Mouse (Mus musculus): Measurements from ENCODE around the gene Gimd1. TPM values are rescaled to one million over a fixed set of nuclear protein-coding genes. Genes with fewer than 3 reads are reported as not detected.

Gene Gimd1
- not detected in 2 replicates for polyA plus RNA-seq (2016; fragmentation: Nextera tagmentation; extraction: Ambion mirVana)

DNA sequence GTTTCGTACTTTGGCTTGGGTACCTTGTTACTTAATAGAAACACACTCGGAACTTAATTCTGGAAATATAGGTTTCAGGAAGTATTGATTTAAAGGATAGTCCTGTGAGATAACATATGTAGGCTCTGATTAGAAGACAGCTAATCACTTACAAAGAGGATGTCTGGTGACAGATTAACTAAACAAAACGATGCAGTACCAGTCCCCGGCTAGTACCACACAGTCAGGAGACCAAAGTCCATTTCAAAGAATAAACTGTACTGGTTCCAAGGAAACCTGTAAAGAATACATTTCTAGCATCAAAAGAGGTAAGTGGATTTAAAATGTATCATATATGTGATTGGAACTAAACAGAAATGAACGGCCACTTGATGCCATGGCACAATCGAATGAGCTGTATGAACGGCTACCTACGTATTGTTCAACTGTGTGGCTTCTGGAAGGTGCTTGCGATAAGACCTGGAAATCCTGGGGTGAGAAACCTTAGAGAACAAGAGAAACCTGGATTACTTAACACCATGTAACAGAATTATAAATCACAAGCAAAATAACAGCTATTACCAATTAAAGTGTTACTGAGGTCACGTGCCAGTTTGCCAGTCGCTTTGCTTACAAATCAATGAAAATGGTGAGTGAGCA is at the start of gene Gimd1:
Gene Gimd1 (plus strand): TSS at position 220 of the 639 bp plus-strand sequence.
- Histone ChIP-seq H3K27me3 (no peaks in the 10 kb centered on the region), H3K36me3 (no peaks in the 10 kb centered on the region), H3K9me3 (no peaks in the 10 kb centered on the region), H3K4me1 (no peaks in the 10 kb centered on the region), H3K27ac (no peak within 1 kb of the TSS), H3K4me2 (replicated peaks) (no peak within 1 kb of the TSS), H3K9ac (no peak within 1 kb of the TSS), H3K4me3 (no peak within 1 kb of the TSS)
- no peak for ATAC-seq (ENCODE audit: insufficient number of reproducible peaks, insufficient read depth, low FRiP score, low TSS enrichment)
- WGBS, result 89% methylated on average over 11 of the region's 11 CpGs

GRCm38 (mm10) chr3:132581198-132581597 is 48.4 kb upstream of the Gimd1 start:
- no peak for ATAC-seq (ENCODE audit: insufficient number of reproducible peaks, insufficient read depth, low FRiP score, low TSS enrichment)
- H3K4me1 ChIP-seq, result no peaks in the 10 kb centered on the region
- H3K36me3 ChIP-seq, result no peaks in the 10 kb centered on the region
- H3K4me2 ChIP-seq (replicated peaks), result no peak overlapping the region
- no peaks in the 10 kb centered on the region for H3K27me3 ChIP-seq
- 79% methylated on average over 3 of the region's 3 CpGs for WGBS
- H3K27ac ChIP-seq, result no peak overlapping the region
- no peaks in the 10 kb centered on the region for H3K9me3 ChIP-seq
- H3K9ac ChIP-seq, result no peak overlapping the region
- H3K4me3 ChIP-seq, result no peak overlapping the region

GRCm38 (mm10) chr3:132582339-132582738 is 47.3 kb upstream of the Gimd1 start:
- ATAC-seq (ENCODE audit: insufficient number of reproducible peaks, insufficient read depth, low FRiP score, low TSS enrichment), result no peak
- no peaks in the 10 kb centered on the region for H3K9me3 ChIP-seq
- no peak overlapping the region for H3K4me3 ChIP-seq
- WGBS, result 47% methylated on average over 4 of the region's 4 CpGs
- no peaks in the 10 kb centered on the region for H3K27me3 ChIP-seq
- H3K4me1 ChIP-seq, result no peaks in the 10 kb centered on the region
- no peak overlapping the region for H3K9ac ChIP-seq
- H3K27ac ChIP-seq, result no peak overlapping the region
- H3K36me3 ChIP-seq, result no peaks in the 10 kb centered on the region
- H3K4me2 ChIP-seq (replicated peaks), result no peak overlapping the region

GRCm38 (mm10) chr3:132585122-132585972 is 44.3 kb upstream of the Gimd1 start:
- H3K27me3 ChIP-seq, result no peaks in the 10 kb centered on the region
- 44% methylated on average over 8 of the region's 8 CpGs for WGBS
- H3K27ac ChIP-seq, result no peak overlapping the region
- H3K4me2 ChIP-seq (replicated peaks), result no peak overlapping the region
- ATAC-seq (ENCODE audit: insufficient number of reproducible peaks, insufficient read depth, low FRiP score, low TSS enrichment), result no peak
- H3K36me3 ChIP-seq, result no peaks in the 10 kb centered on the region
- no peaks in the 10 kb centered on the region for H3K9me3 ChIP-seq
- H3K4me1 ChIP-seq, result no peaks in the 10 kb centered on the region
- H3K9ac ChIP-seq, result no peak overlapping the region
- H3K4me3 ChIP-seq, result no peak overlapping the region

GRCm38 (mm10) chr3:132588146-132588545 is 41.5 kb upstream of the Gimd1 start:
- H3K4me1 ChIP-seq, result no peaks in the 10 kb centered on the region
- no peak overlapping the region for H3K4me3 ChIP-seq
- 68% methylated on average over 1 of the region's 1 CpGs for WGBS
- H3K4me2 ChIP-seq (replicated peaks), result no peak overlapping the region
- H3K36me3 ChIP-seq, result no peaks in the 10 kb centered on the region
- no peak for ATAC-seq (ENCODE audit: insufficient number of reproducible peaks, insufficient read depth, low FRiP score, low TSS enrichment)
- no peaks in the 10 kb centered on the region for H3K27me3 ChIP-seq
- H3K9ac ChIP-seq, result no peak overlapping the region
- H3K9me3 ChIP-seq, result no peaks in the 10 kb centered on the region
- H3K27ac ChIP-seq, result no peak overlapping the region

GRCm38 (mm10) chr3:132590010-132590409 is 39.6 kb upstream of the Gimd1 start:
- WGBS, result 59% methylated on average over 3 of the region's 3 CpGs
- no peaks in the 10 kb centered on the region for H3K36me3 ChIP-seq
- H3K4me1 ChIP-seq, result no peaks in the 10 kb centered on the region
- no peak for ATAC-seq (ENCODE audit: insufficient number of reproducible peaks, insufficient read depth, low FRiP score, low TSS enrichment)
- H3K4me3 ChIP-seq, result no peak overlapping the region
- H3K9me3 ChIP-seq, result no peaks in the 10 kb centered on the region
- no peak overlapping the region for H3K4me2 ChIP-seq (replicated peaks)
- peak overlapping the region; percentile 26; the same call in 1 of the 2 replicates for H3K27ac ChIP-seq
- H3K9ac ChIP-seq, result no peak overlapping the region
- no peaks in the 10 kb centered on the region for H3K27me3 ChIP-seq

DNA sequence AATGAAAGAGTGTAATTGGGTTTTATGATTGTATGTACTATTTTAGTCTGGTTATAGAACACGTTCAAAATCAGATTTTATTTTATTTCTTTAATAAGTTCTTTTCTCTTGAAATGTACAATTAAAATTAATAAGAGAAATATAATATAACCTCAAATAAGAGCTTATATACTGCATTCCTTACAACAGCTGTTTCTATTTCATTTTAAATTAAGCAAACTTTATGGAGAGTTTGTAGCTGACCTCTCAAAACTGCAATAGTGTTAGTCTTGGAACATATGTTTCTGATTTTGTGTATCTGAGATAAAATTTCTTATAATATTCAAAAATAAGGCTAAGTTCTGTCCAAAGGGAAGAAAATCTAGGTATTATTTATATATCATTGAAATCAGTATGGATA is 39.0 kb upstream of the Gimd1 start:
- Histone ChIP-seq H3K4me2 (replicated peaks) (no peak overlapping the region), H3K4me1 (no peaks in the 10 kb centered on the region), H3K27me3 (no peaks in the 10 kb centered on the region), H3K9me3 (no peaks in the 10 kb centered on the region), H3K27ac (no peak overlapping the region), H3K4me3 (no peak overlapping the region), H3K36me3 (no peaks in the 10 kb centered on the region), H3K9ac (no peak overlapping the region)
- 45% methylated on average over 1 of the region's 1 CpGs for WGBS
- no peak for ATAC-seq (ENCODE audit: insufficient number of reproducible peaks, insufficient read depth, low FRiP score, low TSS enrichment)

DNA sequence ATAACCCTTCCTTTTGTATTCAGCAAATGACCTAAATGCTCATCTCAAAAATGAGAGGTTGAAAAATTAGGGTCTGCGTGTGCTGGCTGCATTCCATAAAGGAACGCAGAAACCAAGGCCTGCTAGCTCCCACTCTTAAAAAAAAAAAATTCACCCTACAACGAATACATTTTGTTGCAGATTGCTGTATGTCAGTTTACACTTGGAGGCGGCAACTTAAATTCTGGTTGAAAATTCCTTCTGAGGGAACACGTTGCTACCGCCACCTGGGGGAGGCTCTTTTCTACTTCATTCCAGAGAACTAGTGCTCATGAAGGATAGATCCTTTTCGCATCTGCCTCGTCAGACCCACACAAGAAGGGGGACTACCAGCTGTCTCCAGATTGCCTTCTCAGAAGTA is 879 bp upstream of the Gimd1 start:
- Histone ChIP-seq H3K9me3 (no peaks in the 10 kb centered on the region), H3K36me3 (no peaks in the 10 kb centered on the region), H3K27me3 (no peaks in the 10 kb centered on the region), H3K4me1 (no peaks in the 10 kb centered on the region), H3K4me2 (replicated peaks) (no peak overlapping the region), H3K4me3 (no peak overlapping the region), H3K27ac (no peak overlapping the region), H3K9ac (no peak overlapping the region)
- 44% methylated on average over 8 of the region's 8 CpGs for WGBS
- ATAC-seq (ENCODE audit: insufficient number of reproducible peaks, insufficient read depth, low FRiP score, low TSS enrichment), result no peak

- 69% methylated on average over 2 of the region's 2 CpGs for WGBS
- Histone ChIP-seq H3K4me3 (no peak overlapping the region), H3K4me2 (replicated peaks) (no peak overlapping the region), H3K27me3 (no peaks in the 10 kb centered on the region), H3K27ac (no peak overlapping the region), H3K9me3 (no peaks in the 10 kb centered on the region), H3K36me3 (no peaks in the 10 kb centered on the region), H3K4me1 (no peaks in the 10 kb centered on the region), H3K9ac (no peak overlapping the region)
- no peak for ATAC-seq (ENCODE audit: insufficient number of reproducible peaks, insufficient read depth, low FRiP score, low TSS enrichment)
Measured at GRCm38 (mm10) chr3:132633261-132633660, 3.6 kb downstream of the Gimd1 start.

DNA sequence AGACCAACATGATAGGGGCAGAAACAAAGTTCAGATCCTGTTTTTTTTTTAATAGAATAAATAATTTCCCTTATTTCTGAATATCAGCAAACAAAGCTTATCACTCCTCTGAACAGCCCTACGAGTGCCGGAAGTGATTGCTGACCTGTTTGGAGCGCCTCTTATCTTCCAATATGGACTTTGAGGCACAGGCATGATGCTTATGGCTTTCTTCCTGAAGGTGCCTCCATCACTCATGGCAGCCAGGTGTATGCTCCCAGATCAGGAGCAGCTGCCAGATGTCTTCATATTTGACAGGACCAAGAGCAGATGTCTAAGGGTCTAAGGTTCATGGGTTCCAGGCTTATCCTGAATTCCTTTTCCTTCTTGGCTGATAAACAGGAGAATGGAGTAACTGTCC is 7.5 kb downstream of the Gimd1 start:
- Histone ChIP-seq H3K4me1 (no peaks in the 10 kb centered on the region), H3K4me2 (replicated peaks) (no peak overlapping the region), H3K9me3 (no peaks in the 10 kb centered on the region), H3K36me3 (no peaks in the 10 kb centered on the region), H3K27me3 (no peaks in the 10 kb centered on the region), H3K9ac (no peak overlapping the region), H3K27ac (no peak overlapping the region), H3K4me3 (no peak overlapping the region)
- no peak for ATAC-seq (ENCODE audit: insufficient number of reproducible peaks, insufficient read depth, low FRiP score, low TSS enrichment)
- 94% methylated on average over 3 of the region's 3 CpGs for WGBS

DNA sequence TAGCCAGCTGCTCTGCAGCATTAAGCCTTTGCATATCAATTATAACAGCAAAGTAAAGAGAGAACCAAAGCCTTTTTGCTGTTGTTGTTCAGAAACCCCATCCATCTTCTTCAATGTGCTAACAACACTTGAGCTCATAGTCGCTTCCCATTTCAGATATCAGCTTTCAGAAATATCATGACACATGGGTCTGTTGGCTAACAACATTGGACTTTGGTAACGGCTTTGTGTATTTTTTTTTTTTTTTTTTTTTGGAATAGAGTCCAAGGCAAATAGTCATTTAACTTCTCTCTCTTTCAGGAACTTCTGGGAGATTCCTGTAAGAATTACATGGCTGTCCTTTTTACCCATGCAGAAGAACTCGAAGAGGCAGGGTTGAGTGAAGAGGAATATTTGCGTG is 14.5 kb downstream of the Gimd1 start:
- Histone ChIP-seq H3K4me3 (no peak overlapping the region), H3K4me2 (replicated peaks) (no peak overlapping the region), H3K9ac (no peak overlapping the region), H3K27me3 (no peaks in the 10 kb centered on the region), H3K27ac (no peak overlapping the region), H3K9me3 (no peaks in the 10 kb centered on the region), H3K36me3 (no peaks in the 10 kb centered on the region), H3K4me1 (no peaks in the 10 kb centered on the region)
- 83% methylated on average over 4 of the region's 4 CpGs for WGBS
- no peak for ATAC-seq (ENCODE audit: insufficient number of reproducible peaks, insufficient read depth, low FRiP score, low TSS enrichment)

DNA sequence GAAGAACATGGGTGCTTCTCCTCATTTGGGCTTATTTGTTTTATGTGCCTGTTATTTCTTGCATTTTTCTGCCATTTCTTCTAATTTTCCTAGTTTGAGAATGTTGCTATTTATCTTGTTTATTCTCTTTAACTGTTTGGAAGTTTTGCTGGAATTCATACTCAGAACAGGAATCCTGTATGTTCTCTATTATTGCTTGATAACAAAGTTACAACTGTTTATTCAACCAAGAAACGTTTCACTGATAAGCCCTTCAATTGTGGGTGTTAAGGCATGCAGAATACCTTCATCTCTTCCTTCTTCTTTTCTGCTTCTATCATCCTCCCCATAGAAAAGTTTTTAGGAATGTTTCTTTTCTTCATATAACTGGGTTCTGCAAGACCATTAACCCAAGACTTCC is 17.2 kb downstream of the Gimd1 start:
- Histone ChIP-seq H3K9ac (no peak overlapping the region), H3K27me3 (no peaks in the 10 kb centered on the region), H3K4me2 (replicated peaks) (no peak overlapping the region), H3K4me1 (no peaks in the 10 kb centered on the region), H3K9me3 (no peaks in the 10 kb centered on the region), H3K36me3 (no peaks in the 10 kb centered on the region), H3K27ac (no peak overlapping the region), H3K4me3 (no peak overlapping the region)
- ATAC-seq (ENCODE audit: insufficient number of reproducible peaks, insufficient read depth, low FRiP score, low TSS enrichment), result no peak
- WGBS, result 59% methylated on average over 1 of the region's 1 CpGs
